Mouse (Mus musculus) cortical plate, adult 2 months (tissue): Measurements from ENCODE around the gene 3100002H09Rik. TPM values are rescaled to one million over a fixed set of nuclear protein-coding genes. Genes with fewer than 3 reads are reported as not detected.

Experiments
- H3K27ac ChIP-seq: fragments of 200-500 bp; 2 replicates; pipeline ENCODE4 v1.5.1; 2012; ENCODE audit warnings: low read length, control low read depth, inconsistent platforms; ENCODE audit not compliant: insufficient read depth
- H3K4me1 ChIP-seq: fragments of 200-500 bp; 2 replicates; pipeline ENCODE4 v1.6.1; 2011; ENCODE audit warnings: low read length; ENCODE audit not compliant: control insufficient read depth, insufficient read depth
- H3K4me3 ChIP-seq: fragments of 200-500 bp; 2 replicates; pipeline ENCODE4 v1.5.1; 2011; ENCODE audit warnings: mild to moderate bottlenecking, low read length, control low read depth; ENCODE audit not compliant: insufficient read depth
- CTCF ChIP-seq: fragments of 200-500 bp; IDR thresholded peaks from 2 replicates; pipeline ENCODE4 v1.5.1; 2011; ENCODE audit warnings: mild to moderate bottlenecking, control low read depth, low read length; ENCODE audit not compliant: insufficient read depth; ENCODE audit errors: extremely low read depth
- POLR2A ChIP-seq: fragments of 200-500 bp; IDR thresholded peaks from 2 replicates; pipeline ENCODE4 v1.6.1; 2011; ENCODE audit warnings: mild to moderate bottlenecking, low read length, control low read depth; ENCODE audit not compliant: insufficient read depth; ENCODE audit errors: extremely low read depth
- polyA plus RNA-seq: library from polyadenylated mRNA; depleted of rRNA; stranded (reverse); fragments of >200 nt; gene quantifications from 2 replicates; pipeline ENCODE4 v1.2.3, GENCODE M21; 2012

The 3100002H09Rik gene
- polyA plus RNA-seq, 1 experiment: 0.25 TPM

DNA sequence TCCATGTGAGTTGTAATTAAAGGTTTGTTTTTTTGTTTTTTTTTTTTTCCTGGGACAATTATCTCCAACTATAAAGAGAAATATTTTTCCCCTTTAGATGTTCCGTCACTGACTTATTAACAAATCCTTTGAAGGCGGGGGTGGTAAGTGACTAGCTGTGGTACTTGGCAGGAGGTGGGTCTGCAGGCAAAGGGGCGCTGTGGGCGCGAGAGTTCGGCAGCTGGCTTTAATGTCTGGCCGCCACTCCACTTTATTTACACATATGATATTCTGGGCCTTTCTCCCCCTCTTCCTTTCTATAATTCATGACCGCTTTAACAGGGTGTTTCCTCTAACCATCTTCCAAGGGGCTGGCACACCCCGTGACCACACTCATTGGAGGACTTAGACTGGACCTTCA lies 5.4 kb upstream of the 3100002H09Rik start:
- no peak overlapping the region for H3K27ac ChIP-seq
- TF ChIP-seq POLR2A (no peak), CTCF (no peak)
- H3K4me1 ChIP-seq: no peaks in the 10 kb centered on the region
- H3K4me3 ChIP-seq: no peak overlapping the region

DNA sequence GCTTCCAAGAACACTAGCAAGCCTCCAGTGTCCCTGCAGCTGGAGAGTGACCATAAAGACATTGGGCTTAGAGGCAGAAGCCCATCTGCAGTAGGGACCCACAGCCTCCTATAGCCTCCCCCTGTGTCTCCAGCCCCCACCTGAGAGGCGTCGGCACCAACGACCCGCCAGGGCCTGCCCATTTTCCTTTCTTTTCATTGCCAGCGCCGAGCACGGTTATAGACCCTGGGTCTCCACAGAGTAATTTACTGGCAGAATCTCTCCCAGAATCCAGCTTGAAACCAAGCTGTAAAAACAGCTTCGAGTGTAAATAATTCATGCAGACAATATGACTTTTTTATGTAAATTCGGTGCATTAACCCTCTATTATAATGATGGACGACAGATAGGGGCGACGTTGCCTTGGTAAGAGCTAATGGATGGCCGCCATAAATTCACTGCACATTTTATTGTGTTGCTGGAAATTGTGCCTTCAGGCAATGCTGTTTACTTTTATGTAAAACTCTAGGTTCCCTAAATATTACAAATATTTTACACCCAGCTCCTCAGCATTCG lies 4.9 kb upstream of the 3100002H09Rik start:
- H3K27ac ChIP-seq: no peak overlapping the region
- H3K4me3 ChIP-seq: no peak overlapping the region
- no peak for TF ChIP-seq POLR2A
- TF ChIP-seq CTCF: no peak
- no peaks in the 10 kb centered on the region for H3K4me1 ChIP-seq

DNA sequence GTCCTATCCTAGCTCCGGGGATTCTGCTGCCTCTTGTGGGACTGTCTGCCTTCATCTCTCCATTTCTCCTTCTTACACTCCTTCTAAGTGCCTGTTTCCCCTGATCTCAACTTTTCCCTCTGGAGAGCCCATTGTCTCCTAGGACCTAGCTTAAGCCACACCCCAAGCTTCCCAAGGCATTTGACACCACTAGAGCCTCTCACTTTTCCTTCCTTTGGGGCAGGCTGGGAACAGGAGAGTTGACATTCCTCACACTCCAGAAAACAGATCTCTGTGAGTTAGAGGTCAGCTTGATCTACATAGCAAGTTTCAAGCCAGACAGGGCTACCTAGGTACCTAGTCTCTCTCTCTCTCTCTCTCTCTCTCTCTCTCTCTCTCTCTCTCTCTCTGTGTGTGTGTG lies 3.6 kb upstream of the 3100002H09Rik start:
- Histone ChIP-seq H3K4me3 (no peak overlapping the region), H3K27ac (no peak overlapping the region), H3K4me1 (no peaks in the 10 kb centered on the region)
- no peak for TF ChIP-seq POLR2A
- TF ChIP-seq CTCF: no peak

DNA sequence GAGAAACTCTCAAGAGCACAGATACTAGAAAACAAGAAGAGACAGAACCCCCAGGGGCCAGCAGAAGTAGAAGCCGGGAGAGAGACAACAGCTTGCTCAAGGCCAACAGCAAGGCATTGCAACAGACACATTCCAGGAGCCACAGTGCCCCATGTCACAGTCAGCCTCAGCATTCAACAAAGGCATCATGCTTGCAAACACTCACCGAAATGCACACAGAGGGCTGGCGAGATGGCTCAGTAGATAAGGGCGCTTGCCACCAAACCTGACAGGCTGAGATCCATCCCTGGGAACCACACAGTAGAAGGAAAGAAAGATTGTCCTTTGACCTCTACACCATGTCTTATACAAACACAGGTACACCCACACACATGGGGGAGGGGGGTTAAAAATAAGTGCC lies 1.2 kb upstream of the 3100002H09Rik start:
- TF ChIP-seq CTCF (no peak), POLR2A (no peak)
- Histone ChIP-seq H3K4me3 (no peak overlapping the region), H3K4me1 (no peaks in the 10 kb centered on the region), H3K27ac (no peak overlapping the region)

DNA sequence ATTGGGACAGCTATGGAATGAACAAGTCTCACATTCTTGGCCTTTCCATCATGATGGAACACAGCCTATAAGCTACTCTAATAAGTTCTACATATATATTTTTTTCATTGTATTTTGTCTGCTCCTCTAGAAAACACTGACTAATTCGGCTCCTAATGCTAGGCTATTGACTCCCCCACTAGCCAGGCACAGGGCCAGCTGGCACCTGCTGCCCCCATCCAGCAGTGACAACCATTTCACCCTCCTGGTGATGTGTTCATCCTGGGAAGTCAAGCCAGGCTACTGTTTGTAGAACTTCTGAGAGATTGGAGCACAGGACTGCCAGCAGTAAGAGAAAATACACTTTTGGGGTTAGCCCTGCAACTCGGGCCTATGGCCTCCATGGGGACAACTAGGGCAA lies 537 bp downstream of the 3100002H09Rik start:
- Histone ChIP-seq H3K4me3 (no peak overlapping the region), H3K4me1 (no peaks in the 10 kb centered on the region), H3K27ac (no peak overlapping the region)
- TF ChIP-seq POLR2A: no peak

DNA sequence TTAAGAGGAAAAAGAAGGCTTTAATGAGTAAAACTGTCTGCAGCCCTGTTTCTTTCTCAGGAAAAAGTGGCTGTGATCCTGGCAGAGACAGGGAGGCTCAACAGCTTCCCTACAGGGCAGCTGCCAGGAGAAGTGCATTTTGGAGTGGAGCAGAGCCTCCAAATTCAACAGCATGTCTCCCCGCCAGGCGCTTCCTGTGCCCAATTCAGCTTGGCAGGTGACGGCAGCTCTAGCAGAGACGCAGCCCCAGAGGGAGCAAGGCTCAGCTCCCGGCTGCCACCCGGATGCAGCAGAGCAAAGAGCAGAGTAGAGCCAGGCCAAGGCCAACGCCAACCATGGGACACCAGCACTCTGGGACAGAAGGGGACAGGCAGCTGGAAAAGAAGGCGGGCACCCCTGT lies 3.4 kb downstream of the 3100002H09Rik start:
- no peak overlapping the region for H3K27ac ChIP-seq
- H3K4me3 ChIP-seq: no peak overlapping the region
- TF ChIP-seq POLR2A (no peak), CTCF (no peak)
- no peaks in the 10 kb centered on the region for H3K4me1 ChIP-seq

DNA sequence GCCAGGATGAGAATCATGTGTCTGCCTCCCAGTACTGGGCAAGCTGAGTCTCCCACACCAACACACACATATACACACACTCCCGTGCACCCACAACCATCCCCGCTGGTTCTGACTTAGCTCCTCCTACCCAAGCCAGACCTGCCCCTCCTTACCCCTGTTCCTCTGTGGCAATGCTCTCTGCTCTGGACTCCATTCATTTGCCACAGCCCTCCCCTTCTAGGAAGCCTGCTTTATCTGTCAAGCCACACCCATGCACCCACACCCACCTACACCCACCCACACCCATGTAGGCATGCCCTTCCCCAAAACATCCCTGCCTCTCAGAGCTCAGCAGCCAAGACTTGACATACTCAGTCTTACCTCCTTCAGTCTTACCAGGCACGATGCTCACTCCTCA lies 4.4 kb downstream of the 3100002H09Rik start:
- no peaks in the 10 kb centered on the region for H3K4me1 ChIP-seq
- no peak overlapping the region for H3K4me3 ChIP-seq
- TF ChIP-seq POLR2A: no peak
- no peak for TF ChIP-seq CTCF
- H3K27ac ChIP-seq: no peak overlapping the region

DNA sequence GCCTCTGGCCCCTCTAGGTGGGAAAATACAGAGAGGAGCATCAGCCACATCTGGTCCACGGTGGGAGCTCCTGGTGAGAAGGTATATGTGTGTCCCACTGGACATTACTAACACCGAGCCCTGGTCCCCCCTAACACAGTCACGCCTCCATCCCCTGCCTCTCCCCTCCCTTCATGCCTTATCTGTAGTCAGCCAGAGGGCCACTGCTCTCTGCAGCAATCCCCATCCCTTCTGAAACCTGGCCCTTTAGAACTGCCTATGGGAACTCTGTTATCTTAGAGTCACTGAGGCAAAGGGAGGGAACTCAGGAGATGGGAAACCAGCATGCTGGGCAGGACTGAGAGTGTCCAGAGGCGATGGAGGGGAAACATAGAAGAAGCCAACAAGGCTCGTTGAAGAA lies 5.3 kb downstream of the 3100002H09Rik start:
- H3K4me3 ChIP-seq: no peak overlapping the region
- no peak overlapping the region for H3K27ac ChIP-seq
- no peak for TF ChIP-seq POLR2A
- no peaks in the 10 kb centered on the region for H3K4me1 ChIP-seq

DNA sequence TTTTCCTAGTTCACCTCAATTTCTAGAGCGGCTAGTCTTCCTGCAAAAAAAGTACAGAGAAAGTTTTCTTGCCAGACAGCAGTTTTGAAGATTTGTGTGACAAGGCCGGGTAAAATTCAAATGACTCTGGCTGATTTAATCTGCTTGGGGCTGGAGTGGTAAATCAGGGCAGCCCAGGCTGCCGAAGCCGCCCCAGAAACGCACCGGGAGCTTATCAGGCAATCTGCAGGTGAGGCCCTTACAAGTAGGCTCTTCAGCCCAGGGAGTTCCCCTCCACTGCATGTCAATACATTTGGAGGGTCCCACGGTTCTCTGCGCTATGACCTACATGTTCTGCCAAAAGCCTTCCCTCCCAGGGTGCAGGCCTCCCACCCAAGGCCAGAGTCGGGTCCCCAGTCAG lies 6.9 kb downstream of the 3100002H09Rik start:
- TF ChIP-seq CTCF (no peak), POLR2A (no peak)
- no peak overlapping the region for H3K27ac ChIP-seq
- H3K4me3 ChIP-seq: no peak overlapping the region
- no peaks in the 10 kb centered on the region for H3K4me1 ChIP-seq

DNA sequence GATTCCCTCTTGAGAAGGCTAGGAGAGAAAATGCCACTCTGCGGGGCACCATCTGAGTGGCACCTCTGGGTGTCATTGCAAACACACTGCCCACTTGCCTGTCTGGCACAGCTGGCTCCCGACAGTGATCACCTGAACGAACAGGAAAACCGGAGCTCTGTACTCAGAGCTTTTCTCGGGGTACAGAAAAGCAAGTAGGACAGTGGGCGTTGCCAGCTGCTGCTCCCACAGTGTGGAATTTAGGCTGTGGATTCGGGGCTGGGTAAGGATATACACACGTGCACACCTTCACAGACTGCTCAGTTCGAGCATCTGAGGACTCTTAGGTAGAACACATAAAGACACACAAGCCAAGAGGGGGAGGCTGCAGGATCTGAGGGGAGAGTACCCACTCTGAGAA lies 14.7 kb downstream of the 3100002H09Rik start:
- Histone ChIP-seq H3K4me3 (no peak overlapping the region), H3K27ac (no peak overlapping the region), H3K4me1 (peaks cover 9% of the 10 kb centered on the region)
- no peak for TF ChIP-seq POLR2A
- TF ChIP-seq CTCF: no peak

DNA sequence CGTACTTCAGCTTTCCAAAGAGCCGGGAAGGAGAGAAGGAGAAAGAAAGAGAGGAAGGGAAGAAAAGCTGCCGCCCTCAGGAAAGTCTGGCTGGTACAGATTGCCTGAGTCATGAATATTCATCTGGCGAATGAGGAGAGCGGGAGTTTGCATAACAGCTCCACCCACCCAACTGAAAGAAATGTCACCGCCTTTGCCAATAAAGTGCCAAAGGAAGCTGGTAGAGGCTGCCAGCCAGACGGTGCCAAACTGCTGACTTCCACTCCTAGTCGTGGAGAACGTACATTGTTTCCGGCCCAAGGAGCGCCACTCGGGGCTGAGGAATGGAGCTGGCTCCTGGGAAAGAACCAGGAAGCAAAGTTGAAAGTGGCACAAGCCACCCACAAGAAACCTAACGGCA lies 15.7 kb downstream of the 3100002H09Rik start:
- no peak overlapping the region for H3K4me3 ChIP-seq
- H3K27ac ChIP-seq: no peak overlapping the region
- TF ChIP-seq POLR2A: no peak
- TF ChIP-seq CTCF: no peak
- H3K4me1 ChIP-seq: peaks cover 9% of the 10 kb centered on the region
